Mouse (Mus musculus): ENCODE data around the gene Fbxo48.

GRCm38 (mm10) chr11:16914756-16915155, 36.4 kb upstream of the Fbxo48 start:
- TF ChIP-seq CTCF (IDR thresholded peaks at IDR 0.05; ENCODE audit: low read depth, low read length) (no peak), POLR2A (IDR thresholded peaks at IDR 0.05; ENCODE audit: borderline replicate concordance, low read depth, low read length) (no peak)

Data from bone marrow macrophage, adult 2 months (primary cell).